Mouse (Mus musculus): Measurements from ENCODE around the gene Plekhn1. TPM values are rescaled to one million over a fixed set of nuclear protein-coding genes. Genes with fewer than 3 reads are reported as not detected.

Gene Plekhn1
- polyA plus RNA-seq, 1 experiment, result 42.5 TPM

- no peaks in the 10 kb centered on the region for H3K4me1 ChIP-seq (ENCODE audit: control insufficient read depth, insufficient read depth, low read length)
- no peak overlapping the region for H3K27ac ChIP-seq (ENCODE audit: control insufficient read depth, insufficient read depth, low read depth, low read length, poor library complexity)
- 77% methylated on average over 11 of the region's 11 CpGs for WGBS
- H3K4me3 ChIP-seq (replicated peaks; ENCODE audit: control insufficient read depth, low read depth, low read length), result no peak overlapping the region
- no peak for TF ChIP-seq CTCF (IDR thresholded peaks at IDR 0.05; ENCODE audit: control insufficient read depth, insufficient read depth, low read length)
- TF ChIP-seq POLR2A (IDR thresholded peaks at IDR 0.05; ENCODE audit: borderline replicate concordance, control insufficient read depth, low read depth, low read length), result no peak
Measured at GRCm38 (mm10) chr4:156219936-156220335, 14.7 kb downstream of the Plekhn1 start.

- no peak overlapping the region for H3K4me3 ChIP-seq (replicated peaks; ENCODE audit: control insufficient read depth, low read depth, low read length)
- no peak for TF ChIP-seq POLR2A (IDR thresholded peaks at IDR 0.05; ENCODE audit: borderline replicate concordance, control insufficient read depth, low read depth, low read length)
- TF ChIP-seq CTCF (IDR thresholded peaks at IDR 0.05; ENCODE audit: control insufficient read depth, insufficient read depth, low read length), result no peak
- H3K4me1 ChIP-seq (ENCODE audit: control insufficient read depth, insufficient read depth, low read length), result no peaks in the 10 kb centered on the region
- 85% methylated on average over 16 of the region's 16 CpGs for WGBS
- H3K27ac ChIP-seq (ENCODE audit: control insufficient read depth, insufficient read depth, low read depth, low read length, poor library complexity), result no peak overlapping the region
Measured at GRCm38 (mm10) chr4:156217838-156218237, 16.8 kb downstream of the Plekhn1 start.

- TF ChIP-seq CTCF (IDR thresholded peaks at IDR 0.05; ENCODE audit: control insufficient read depth, insufficient read depth, low read length) (no peak), POLR2A (IDR thresholded peaks at IDR 0.05; ENCODE audit: borderline replicate concordance, control insufficient read depth, low read depth, low read length) (no peak)
- H3K4me1 ChIP-seq (ENCODE audit: control insufficient read depth, insufficient read depth, low read length), result no peaks in the 10 kb centered on the region
- WGBS, result 79% methylated on average over 16 of the region's 16 CpGs
- no peak overlapping the region for H3K27ac ChIP-seq (ENCODE audit: control insufficient read depth, insufficient read depth, low read depth, low read length, poor library complexity)
- H3K4me3 ChIP-seq (replicated peaks; ENCODE audit: control insufficient read depth, low read depth, low read length), result no peak overlapping the region
Measured at GRCm38 (mm10) chr4:156217022-156217669, 17.5 kb downstream of the Plekhn1 start.

- WGBS, result 81% methylated on average over 2 of the region's 2 CpGs
- TF ChIP-seq POLR2A (IDR thresholded peaks at IDR 0.05; ENCODE audit: borderline replicate concordance, control insufficient read depth, low read depth, low read length), result no peak
- H3K4me1 ChIP-seq (ENCODE audit: control insufficient read depth, insufficient read depth, low read length), result no peaks in the 10 kb centered on the region
- no peak overlapping the region for H3K27ac ChIP-seq (ENCODE audit: control insufficient read depth, insufficient read depth, low read depth, low read length, poor library complexity)
- H3K4me3 ChIP-seq (replicated peaks; ENCODE audit: control insufficient read depth, low read depth, low read length), result no peak overlapping the region
Measured at GRCm38 (mm10) chr4:156216196-156216595, 18.5 kb downstream of the Plekhn1 start.

GRCm38 (mm10) chr4:156215649-156216048 is 19.0 kb downstream of the Plekhn1 start, which contains the start of gene Perm1:
Perm1 (plus strand) TSS chr4:156215868.
- 56% methylated on average over 4 of the region's 4 CpGs for WGBS
- no peaks in the 10 kb centered on the region; the same call in 1 of the 2 replicates for H3K4me1 ChIP-seq (ENCODE audit: control insufficient read depth, insufficient read depth, low read length)
- H3K27ac ChIP-seq (ENCODE audit: control insufficient read depth, insufficient read depth, low read depth, low read length, poor library complexity), result no peak within 1 kb of the TSS
- H3K4me3 ChIP-seq (replicated peaks; ENCODE audit: control insufficient read depth, low read depth, low read length), result no peak within 1 kb of the TSS
- TF ChIP-seq POLR2A (IDR thresholded peaks at IDR 0.05; ENCODE audit: borderline replicate concordance, control insufficient read depth, low read depth, low read length) (no peak), CTCF (IDR thresholded peaks at IDR 0.05; ENCODE audit: control insufficient read depth, insufficient read depth, low read length) (no peak)

GRCm38 (mm10) chr4:156213134-156213533 is 21.5 kb downstream of the Plekhn1 start:
- no peak overlapping the region for H3K4me3 ChIP-seq (replicated peaks; ENCODE audit: control insufficient read depth, low read depth, low read length)
- H3K27ac ChIP-seq (ENCODE audit: control insufficient read depth, insufficient read depth, low read depth, low read length, poor library complexity), result no peak overlapping the region
- no peak for TF ChIP-seq POLR2A (IDR thresholded peaks at IDR 0.05; ENCODE audit: borderline replicate concordance, control insufficient read depth, low read depth, low read length)
- TF ChIP-seq CTCF (IDR thresholded peaks at IDR 0.05; ENCODE audit: control insufficient read depth, insufficient read depth, low read length), result no peak
- no peaks in the 10 kb centered on the region; the same call in 1 of the 2 replicates for H3K4me1 ChIP-seq (ENCODE audit: control insufficient read depth, insufficient read depth, low read length)
- 92% methylated on average over 13 of the region's 13 CpGs for WGBS

GRCm38 (mm10) chr4:156209963-156210635 is 24.6 kb downstream of the Plekhn1 start:
- H3K27ac ChIP-seq (ENCODE audit: control insufficient read depth, insufficient read depth, low read depth, low read length, poor library complexity), result peak overlapping the region; percentile 87
- TF ChIP-seq POLR2A (IDR thresholded peaks at IDR 0.05; ENCODE audit: borderline replicate concordance, control insufficient read depth, low read depth, low read length) (no peak), CTCF (IDR thresholded peaks at IDR 0.05; ENCODE audit: control insufficient read depth, insufficient read depth, low read length) (no peak)
- H3K4me3 ChIP-seq (replicated peaks; ENCODE audit: control insufficient read depth, low read depth, low read length), result peak overlapping the region; percentile 35
- no peaks in the 10 kb centered on the region; the same call in 1 of the 2 replicates for H3K4me1 ChIP-seq (ENCODE audit: control insufficient read depth, insufficient read depth, low read length)
- 39% methylated on average over 13 of the region's 13 CpGs for WGBS

GRCm38 (mm10) chr4:156208872-156209271 is 25.8 kb downstream of the Plekhn1 start:
- 94% methylated on average over 4 of the region's 4 CpGs for WGBS
- H3K4me3 ChIP-seq (replicated peaks; ENCODE audit: control insufficient read depth, low read depth, low read length), result no peak overlapping the region
- TF ChIP-seq POLR2A (IDR thresholded peaks at IDR 0.05; ENCODE audit: borderline replicate concordance, control insufficient read depth, low read depth, low read length) (no peak), CTCF (IDR thresholded peaks at IDR 0.05; ENCODE audit: control insufficient read depth, insufficient read depth, low read length) (no peak)
- peaks cover 2% of the 10 kb centered on the region; the same call in 1 of the 2 replicates for H3K4me1 ChIP-seq (ENCODE audit: control insufficient read depth, insufficient read depth, low read length)
- no peak overlapping the region for H3K27ac ChIP-seq (ENCODE audit: control insufficient read depth, insufficient read depth, low read depth, low read length, poor library complexity)

All from bone marrow, adult 2 months (tissue).